Mouse (Mus musculus) lung, postnatal 0 days (tissue): ENCODE data around the gene Sorcs3.
A peak's percentile ranks its signal among the peaks of the same experiment; 100 is the strongest.

Source experiments
- CTCF ChIP-seq: IDR thresholded peaks from 2 replicates; pipeline ENCODE4 v1.5.1; 2016; ENCODE audit warnings: antibody characterized with exemption, mild to moderate bottlenecking
- EP300 ChIP-seq: IDR thresholded peaks from 2 replicates; pipeline ENCODE4 v1.6.1; 2016; ENCODE audit warnings: antibody characterized with exemption, mild to moderate bottlenecking, control low read depth

- TF ChIP-seq CTCF (no peak), EP300 (0 out of 2 replicates have a peak, but pooled peaks have one; percentile 3)
These were observed 223.9 kb downstream of the Sorcs3 start for GRCm38 (mm10) chr19:48429755-48430154.
